Mouse (Mus musculus) forebrain, embryonic 11.5 days (tissue): Measurements from ENCODE around the gene Tfb2m. TPM values are rescaled to one million over a fixed set of nuclear protein-coding genes. Genes with fewer than 3 reads are reported as not detected.

Experiments used
- ATAC-seq: fragments of 200-750 bp; cut with Nextera tagmentation; replicated peaks from 2 replicates; pipeline ENCODE4 v1.8.0; 2017; ENCODE audit warnings: moderate TSS enrichment; ENCODE audit not compliant: low FRiP score
- DNase-seq: peaks from one replicate; pipeline ENCODE4 v3.0.0-alpha.2; 2017; ENCODE audit warnings: low spot score
- H3K27ac ChIP-seq: fragments of 300-500 bp; sonication (generic); 2 replicates; pipeline ENCODE4 v1.5.1; 2014; ENCODE audit warnings: low read depth, low read length
- H3K27me3 ChIP-seq: fragments of 300-500 bp; sonication (generic); 2 replicates; pipeline ENCODE4 v1.6.1; 2014; ENCODE audit warnings: mild to moderate bottlenecking, low read length, mixed read lengths; ENCODE audit not compliant: control insufficient read depth, insufficient read depth
- H3K36me3 ChIP-seq: fragments of 300-500 bp; sonication (generic); 2 replicates; pipeline ENCODE4 v1.6.1; 2014; ENCODE audit warnings: mild to moderate bottlenecking, low read length, moderate library complexity, mixed read lengths; ENCODE audit not compliant: control insufficient read depth, insufficient read depth
- H3K4me1 ChIP-seq: fragments of 300-500 bp; sonication (generic); replicated peaks from 2 replicates; pipeline ENCODE4 v1.6.1; 2014; ENCODE audit warnings: low read length, mixed read lengths; ENCODE audit not compliant: control insufficient read depth, insufficient read depth
- H3K4me2 ChIP-seq: fragments of 300-500 bp; sonication (generic); 2 replicates; pipeline ENCODE4 v1.6.1; 2014; ENCODE audit warnings: low read depth, mild to moderate bottlenecking, low read length, moderate library complexity, mixed read lengths; ENCODE audit not compliant: severe bottlenecking
- H3K4me3 ChIP-seq: fragments of 300-500 bp; sonication (generic); 2 replicates; pipeline ENCODE4 v1.5.1; 2014; ENCODE audit warnings: low read depth, low read length
- H3K9ac ChIP-seq: fragments of 300-500 bp; sonication (generic); 2 replicates; pipeline ENCODE4 v1.6.1; 2014; ENCODE audit warnings: low read length
- H3K9me3 ChIP-seq: fragments of 300-500 bp; sonication (generic); 2 replicates; pipeline ENCODE4 v1.6.1; 2016; ENCODE audit warnings: low read length, mixed read lengths; ENCODE audit not compliant: control insufficient read depth
- WGBS: fragments of 180-500 bp; shearing (Covaris S2); extraction: QIAGEN DNeasy Blood & Tissue Kit; methylation state at CpG from one replicate; pipeline ENCODE4 v1.1.7; 2014; 5-methylcytosine and 5-hydroxymethylcytosine counted together
- polyA plus RNA-seq: library from polyadenylated mRNA; unstranded; fragments of >200 nt; fragmentation: Nextera tagmentation; extraction: Ambion mirVana; gene quantifications from 2 replicates; pipeline ENCODE4 v1.2.1, GENCODE M21; 2014

Gene Tfb2m
- polyA plus RNA-seq, 1 experiment from 2014 or later: 25.1 TPM

DNA sequence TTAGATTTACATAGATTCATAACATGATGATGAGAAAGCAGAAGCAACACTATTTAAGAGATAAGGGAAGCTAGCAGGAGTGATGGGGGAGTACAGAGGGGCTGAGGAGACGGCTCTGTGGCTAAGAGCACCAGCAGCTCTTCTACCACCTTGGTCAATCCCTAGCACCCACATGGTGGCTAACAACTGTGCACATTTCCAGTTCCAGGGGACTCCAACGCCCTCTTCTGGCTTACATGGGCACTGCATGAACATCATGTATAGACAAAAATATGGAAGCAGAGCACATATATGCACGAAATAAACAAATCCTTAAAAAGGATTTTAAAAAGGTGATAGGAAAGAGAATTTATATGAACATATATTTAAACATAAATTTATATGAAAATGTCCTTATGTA is 4.6 kb downstream of the Tfb2m start:
- no peak overlapping the region for H3K27ac ChIP-seq
- H3K9me3 ChIP-seq: no peaks in the 10 kb centered on the region
- H3K4me1 ChIP-seq: peaks cover 3% of the 10 kb centered on the region; the same call in 1 of the 2 replicates
- H3K9ac ChIP-seq: no peak overlapping the region
- 65% methylated on average over 3 of the region's 3 CpGs for WGBS
- no peak overlapping the region for H3K4me2 ChIP-seq
- no peaks in the 10 kb centered on the region for H3K36me3 ChIP-seq
- H3K27me3 ChIP-seq: no peaks in the 10 kb centered on the region
- no peak overlapping the region for H3K4me3 ChIP-seq
- no peak for DNase-seq
- no peak for ATAC-seq

DNA sequence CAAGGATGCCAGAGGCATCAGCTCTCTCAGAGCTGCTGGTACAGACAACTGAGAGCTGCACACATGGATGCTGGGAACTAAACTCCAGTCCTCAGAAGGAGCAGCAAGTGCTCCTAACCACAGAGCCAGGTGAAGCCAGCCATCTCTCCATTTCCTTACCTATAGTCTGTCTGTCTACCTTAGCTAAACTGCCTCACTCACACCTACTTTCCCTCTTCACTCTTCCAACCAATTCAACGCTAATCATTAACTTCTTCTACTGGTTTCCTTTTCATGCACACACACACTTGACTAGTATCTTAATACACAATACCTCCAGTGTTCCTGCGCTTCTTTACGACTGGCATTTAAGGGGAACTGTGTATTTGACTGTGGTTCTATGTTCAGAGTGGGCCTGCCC is 6.2 kb downstream of the Tfb2m start:
- no peaks in the 10 kb centered on the region for H3K9me3 ChIP-seq
- no peak overlapping the region for H3K4me2 ChIP-seq
- ATAC-seq (no peak), DNase-seq (no peak)
- no peak overlapping the region for H3K4me3 ChIP-seq
- WGBS: 94% methylated on average over 3 of the region's 3 CpGs
- H3K4me1 ChIP-seq: no peaks in the 10 kb centered on the region
- no peaks in the 10 kb centered on the region for H3K27me3 ChIP-seq
- H3K27ac ChIP-seq: no peak overlapping the region
- H3K9ac ChIP-seq: no peak overlapping the region
- H3K36me3 ChIP-seq: no peaks in the 10 kb centered on the region

DNA sequence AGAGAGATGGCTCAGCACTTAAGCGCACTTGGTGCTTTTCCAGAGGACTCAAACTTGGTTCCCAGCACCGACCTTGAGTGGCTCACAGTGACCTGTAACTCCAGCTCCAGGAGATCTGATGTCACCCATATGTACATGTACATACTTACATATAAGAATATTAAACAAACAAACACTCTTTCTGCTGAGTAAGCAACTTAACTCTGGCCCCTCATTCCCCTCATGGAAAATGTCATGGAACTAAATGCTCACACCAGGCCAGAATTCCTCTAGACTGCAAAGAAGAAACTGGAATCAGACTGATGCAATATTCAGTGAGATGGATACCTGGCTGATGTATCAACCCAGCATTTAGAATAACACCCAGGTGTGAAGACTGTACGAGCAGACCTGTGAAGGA is 7.0 kb downstream of the Tfb2m start:
- Histone ChIP-seq H3K27me3 (no peaks in the 10 kb centered on the region), H3K9ac (no peak overlapping the region), H3K4me1 (no peaks in the 10 kb centered on the region), H3K36me3 (no peaks in the 10 kb centered on the region), H3K9me3 (no peaks in the 10 kb centered on the region), H3K4me3 (no peak overlapping the region), H3K27ac (no peak overlapping the region), H3K4me2 (no peak overlapping the region)
- ATAC-seq (no peak), DNase-seq (no peak)
- 97% methylated on average over 3 of the region's 3 CpGs for whole genome bisulfite sequencing

DNA sequence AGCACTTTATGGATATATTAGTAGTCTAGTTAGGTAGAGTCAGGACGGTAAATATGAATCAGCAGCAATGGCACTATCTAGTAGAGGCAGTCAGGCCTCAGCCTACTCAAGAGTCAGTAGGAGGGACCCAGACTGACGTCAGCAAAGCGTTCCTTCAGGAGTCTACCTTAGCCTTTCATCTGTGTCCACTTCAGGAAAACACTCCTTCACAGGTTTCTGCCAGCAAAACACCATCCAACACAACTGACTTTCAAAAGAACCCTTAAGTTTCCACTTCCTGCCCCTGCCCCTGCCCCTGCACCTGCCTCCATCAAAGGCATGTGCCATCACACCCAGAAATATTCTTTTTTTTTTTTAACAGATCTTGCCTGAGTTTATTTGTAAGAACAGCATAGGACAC is 26.2 kb downstream of the Tfb2m start:
- DNase-seq (no peak), ATAC-seq (no peak)
- no peak overlapping the region for H3K4me3 ChIP-seq
- no peak overlapping the region for H3K27ac ChIP-seq
- H3K9ac ChIP-seq: no peak overlapping the region
- H3K27me3 ChIP-seq: no peaks in the 10 kb centered on the region
- no peaks in the 10 kb centered on the region for H3K4me1 ChIP-seq
- H3K9me3 ChIP-seq: no peaks in the 10 kb centered on the region
- 88% methylated on average over 3 of the region's 3 CpGs for WGBS
- H3K36me3 ChIP-seq: no peaks in the 10 kb centered on the region
- H3K4me2 ChIP-seq: no peak overlapping the region

DNA sequence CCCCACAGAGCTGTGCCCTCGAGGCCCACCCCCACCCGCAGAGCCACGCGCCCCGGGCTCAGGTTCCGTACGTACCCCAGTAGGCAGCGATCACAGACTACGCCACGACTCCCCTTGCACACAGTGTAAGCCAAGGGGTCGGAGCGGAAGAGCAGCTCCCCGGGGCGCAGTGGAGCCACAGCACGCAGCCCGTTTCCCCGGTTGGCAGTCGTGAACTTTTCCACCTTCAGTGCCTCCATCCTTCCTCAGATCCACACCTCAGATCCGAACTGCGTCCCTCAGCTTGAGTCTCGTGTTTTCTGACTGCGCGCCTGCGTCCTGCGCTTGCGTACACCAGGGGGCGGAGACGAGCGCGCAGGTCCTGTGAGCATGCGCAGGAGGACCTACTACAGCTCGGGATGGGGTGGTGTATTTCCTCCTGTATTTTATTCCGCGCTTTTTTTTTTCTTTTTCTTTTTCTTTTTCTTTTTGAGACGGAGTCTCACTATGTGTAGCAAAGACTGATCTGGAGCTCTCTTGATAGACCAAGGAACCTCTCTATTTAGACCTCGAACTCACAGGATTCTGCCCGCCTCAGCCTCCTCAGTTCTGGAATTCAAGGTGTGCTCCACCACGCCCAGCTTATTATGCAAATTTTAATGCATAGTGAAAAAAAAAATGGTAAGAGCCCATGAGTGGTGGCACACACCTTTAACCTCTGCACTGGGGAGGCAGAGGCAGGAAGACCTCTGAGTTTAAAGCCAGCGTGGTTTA is 28.2 kb downstream of the Tfb2m start, which contains the start of gene Smyd3:
Gene Smyd3, minus strand, starts transcription at position 329 of the 753 bp plus-strand sequence.
- Histone ChIP-seq H3K36me3 (no peaks in the 10 kb centered on the region), H3K27ac (no peak within 1 kb of the TSS), H3K4me2 (peak within 1 kb of the TSS; percentile 95), H3K9me3 (no peaks in the 10 kb centered on the region), H3K4me1 (no peaks in the 10 kb centered on the region), H3K9ac (peak within 1 kb of the TSS; percentile 68), H3K4me3 (peak within 1 kb of the TSS; percentile 65), H3K27me3 (no peaks in the 10 kb centered on the region)
- WGBS: 6% methylated on average over 39 of the region's 39 CpGs
- ATAC-seq (peak; percentile 86), DNase-seq (peak; percentile 91)

DNA sequence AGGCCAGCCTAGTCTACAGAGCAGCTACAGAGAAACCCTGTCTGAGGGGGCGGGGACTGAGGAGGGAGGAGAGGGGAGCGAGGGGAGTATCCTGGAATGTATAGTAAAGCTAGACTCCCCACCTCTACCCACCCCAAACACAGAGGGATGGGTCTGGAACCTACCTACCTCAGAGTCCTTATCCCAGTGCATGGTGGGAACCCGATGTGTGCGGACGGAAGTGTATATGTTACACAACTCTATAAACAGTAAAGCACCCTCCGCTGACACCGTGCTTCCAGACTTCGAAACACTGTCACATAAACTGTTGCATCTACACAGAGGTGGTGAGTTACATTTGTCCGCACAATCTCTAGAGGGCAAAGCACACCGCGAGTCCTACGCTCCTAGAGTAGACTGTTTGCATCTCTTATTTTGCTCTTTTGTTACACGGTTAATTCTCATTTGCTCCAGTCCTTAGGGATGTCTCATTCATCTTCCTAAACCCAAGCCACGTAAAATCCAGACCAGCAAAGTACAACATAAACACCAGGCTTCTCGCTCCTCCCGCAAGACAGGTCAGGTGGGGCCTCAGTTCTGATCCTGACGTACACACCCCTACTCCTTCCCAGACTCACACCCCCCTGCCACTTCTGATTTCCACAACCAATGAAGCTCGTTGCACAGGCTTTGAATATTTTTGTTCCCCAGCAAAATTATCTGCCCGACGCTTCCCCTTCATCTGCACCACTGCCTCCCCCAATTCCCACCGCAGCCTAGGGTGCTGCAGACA is 28.9 kb downstream of the Tfb2m start:
- Histone ChIP-seq H3K36me3 (no peaks in the 10 kb centered on the region), H3K27ac (no peak overlapping the region), H3K4me3 (peak overlapping the region; percentile 65), H3K4me1 (no peaks in the 10 kb centered on the region), H3K27me3 (no peaks in the 10 kb centered on the region), H3K9ac (peak overlapping the region; percentile 68), H3K4me2 (peak overlapping the region; percentile 95), H3K9me3 (no peaks in the 10 kb centered on the region)
- DNase-seq: peak; percentile 57
- ATAC-seq: peak; percentile 66
- under 1% methylated on average over 21 of the region's 21 CpGs for WGBS

DNA sequence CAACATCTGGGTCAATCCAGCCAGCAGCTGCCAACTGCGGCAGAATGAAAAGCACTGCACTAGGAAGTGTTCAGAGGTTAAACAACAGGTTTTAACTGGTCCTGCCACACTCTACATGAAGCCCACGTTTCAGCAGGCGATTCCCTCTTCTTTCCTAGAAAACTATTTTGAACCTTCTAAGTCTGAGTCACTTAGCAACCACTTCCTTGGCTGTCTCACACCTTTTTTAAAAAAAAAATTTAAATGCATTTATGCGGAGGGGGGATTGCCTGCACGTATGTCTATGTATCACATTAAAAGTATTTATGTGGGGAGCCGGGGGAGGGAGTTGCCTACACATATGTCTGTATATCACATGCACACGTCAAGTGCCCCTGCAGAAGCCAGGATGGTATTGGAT is 34.2 kb downstream of the Tfb2m start:
- no peaks in the 10 kb centered on the region for H3K27me3 ChIP-seq
- no peaks in the 10 kb centered on the region for H3K9me3 ChIP-seq
- 86% methylated on average over 7 of the region's 7 CpGs for WGBS
- no peak overlapping the region for H3K4me3 ChIP-seq
- H3K4me1 ChIP-seq: no peaks in the 10 kb centered on the region
- DNase-seq: no peak
- H3K9ac ChIP-seq: no peak overlapping the region
- no peak overlapping the region for H3K27ac ChIP-seq
- no peak for ATAC-seq
- no peak overlapping the region for H3K4me2 ChIP-seq
- H3K36me3 ChIP-seq: no peaks in the 10 kb centered on the region

DNA sequence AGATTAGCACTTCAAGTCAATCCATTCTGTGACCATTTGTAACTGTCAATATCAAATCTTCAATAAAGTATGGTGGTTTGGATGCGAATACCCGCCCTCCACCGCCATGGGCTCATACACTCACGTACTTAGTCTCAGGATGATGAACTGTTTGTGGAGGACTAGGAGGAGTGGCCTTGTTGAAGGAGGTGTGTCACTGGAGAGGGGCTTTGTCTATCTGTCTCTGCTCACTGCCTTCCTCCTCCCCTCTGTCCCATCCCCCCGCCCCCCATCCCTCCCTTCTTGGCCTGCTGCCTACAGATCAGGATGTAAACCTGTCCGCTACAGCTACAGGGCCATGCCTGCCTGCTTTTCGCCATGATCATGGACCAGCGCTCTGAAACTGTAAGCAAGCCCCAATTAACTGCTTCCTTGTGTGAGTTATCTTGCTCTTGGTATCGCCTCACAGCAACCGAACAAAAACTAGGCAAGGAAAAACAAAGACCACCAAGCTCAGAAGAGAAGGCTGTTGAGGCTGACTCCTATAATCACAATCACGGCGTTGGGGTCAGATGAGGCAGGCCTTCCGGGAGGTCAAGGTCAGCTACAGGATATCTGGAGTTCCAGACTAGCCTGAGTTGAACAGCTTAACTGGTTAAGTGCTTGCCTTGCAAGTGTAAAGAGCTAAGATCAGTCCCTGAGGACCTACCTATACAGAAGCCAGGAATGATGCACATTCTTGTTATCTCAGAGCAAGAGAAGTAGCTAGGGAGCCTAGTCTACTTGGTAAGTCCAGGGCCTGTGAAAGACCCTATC is 35.3 kb downstream of the Tfb2m start:
- H3K9ac ChIP-seq: no peak overlapping the region
- H3K4me2 ChIP-seq: no peak overlapping the region
- DNase-seq (no peak), ATAC-seq (no peak)
- WGBS: 87% methylated on average over 13 of the region's 13 CpGs
- H3K36me3 ChIP-seq: no peaks in the 10 kb centered on the region
- H3K27me3 ChIP-seq: no peaks in the 10 kb centered on the region
- no peak overlapping the region for H3K27ac ChIP-seq
- no peaks in the 10 kb centered on the region for H3K4me1 ChIP-seq
- H3K9me3 ChIP-seq: no peaks in the 10 kb centered on the region
- H3K4me3 ChIP-seq: no peak overlapping the region
